Mouse (Mus musculus) NIH3T3 (cell line): Measurements from ENCODE around the gene Gm13420.

ENCODE experiments used
- DNase-seq: peaks from one replicate; pipeline ENCODE4 v3.0.0-alpha.2; 2012; ENCODE audit warnings: low read depth

Gm13420 gene

DNA sequence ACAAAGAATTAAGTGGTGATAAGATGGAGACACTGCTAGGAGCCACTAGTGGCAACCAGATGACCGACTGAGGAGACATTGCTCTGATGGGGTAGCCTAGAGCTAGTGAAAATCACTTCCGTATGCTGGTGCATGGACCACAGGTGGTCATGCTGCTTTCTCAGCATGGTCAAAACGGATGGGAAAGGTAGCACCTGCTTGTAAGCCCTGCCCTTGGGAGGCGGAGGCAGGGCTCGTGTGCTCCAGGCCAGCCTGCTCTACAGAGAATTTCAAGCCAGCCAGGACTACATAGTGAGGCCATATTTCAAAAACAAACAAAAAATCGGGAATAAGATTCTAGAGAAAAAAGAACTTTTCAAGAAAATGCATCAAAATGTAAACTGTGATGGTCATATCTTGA is 50.1 kb downstream of the Gm13420 start:
- no peak for DNase-seq

DNA sequence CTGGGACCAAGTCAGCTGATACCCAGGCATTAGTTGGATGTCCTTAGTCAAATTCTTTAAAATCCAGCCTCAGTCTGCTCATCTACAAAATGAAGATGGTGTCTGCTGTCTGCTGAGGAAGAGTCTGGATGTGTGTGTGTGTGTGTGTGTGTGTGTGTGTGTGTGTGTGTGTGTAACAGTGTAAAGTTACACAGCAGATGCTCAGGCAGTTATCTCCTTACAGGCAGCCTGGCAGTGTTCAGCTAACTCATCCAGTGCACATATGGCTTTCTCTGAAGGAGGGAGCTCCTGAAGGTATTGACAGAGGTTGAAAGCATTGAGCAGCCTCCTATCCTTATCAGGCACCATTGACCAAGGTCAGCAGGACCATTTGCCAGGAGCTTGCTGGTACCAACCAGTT is 50.6 kb downstream of the Gm13420 start:
- DNase-seq, result no peak

DNA sequence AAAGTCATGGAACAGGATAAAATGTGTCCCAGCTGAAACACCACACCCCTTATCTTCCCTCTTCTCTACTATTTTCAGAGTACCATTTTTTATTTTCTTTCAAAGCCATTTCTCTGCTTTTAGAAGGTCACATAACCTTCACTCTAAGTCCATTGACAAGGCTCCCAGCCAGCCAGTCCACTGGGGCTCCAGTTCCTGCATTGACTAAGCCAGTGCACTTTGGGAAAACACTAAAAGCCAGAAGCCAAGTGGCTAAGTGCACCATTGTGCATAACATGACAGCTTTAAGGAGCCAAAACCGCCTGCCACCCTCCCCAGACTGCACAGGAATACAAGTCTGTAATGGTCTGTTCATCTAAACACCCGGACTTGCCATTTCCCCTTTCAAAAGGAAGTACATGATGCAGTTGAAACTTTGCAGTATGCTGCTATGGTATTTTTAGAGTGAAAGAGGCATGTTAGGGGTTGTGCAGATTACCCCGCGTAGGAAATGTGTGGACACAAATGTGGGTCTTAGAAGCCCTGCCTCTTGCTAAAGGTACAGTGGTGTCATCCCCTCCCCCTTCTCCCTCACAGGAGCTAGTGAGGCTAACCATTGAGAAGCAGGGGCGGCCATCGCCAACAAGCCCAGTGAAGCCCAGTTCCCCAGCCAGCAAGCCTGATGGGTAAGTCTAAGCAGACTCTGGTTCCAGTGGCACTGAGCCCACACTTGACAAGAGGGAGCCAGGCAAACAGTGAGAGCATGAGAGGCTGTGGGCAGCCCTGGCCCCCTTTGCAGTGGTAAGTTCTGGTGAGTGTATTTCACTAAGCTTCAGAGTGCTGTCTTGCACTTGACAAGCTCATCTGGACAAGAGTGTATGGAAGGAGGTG is 52.8 kb downstream of the Gm13420 start:
- no peak for DNase-seq

DNA sequence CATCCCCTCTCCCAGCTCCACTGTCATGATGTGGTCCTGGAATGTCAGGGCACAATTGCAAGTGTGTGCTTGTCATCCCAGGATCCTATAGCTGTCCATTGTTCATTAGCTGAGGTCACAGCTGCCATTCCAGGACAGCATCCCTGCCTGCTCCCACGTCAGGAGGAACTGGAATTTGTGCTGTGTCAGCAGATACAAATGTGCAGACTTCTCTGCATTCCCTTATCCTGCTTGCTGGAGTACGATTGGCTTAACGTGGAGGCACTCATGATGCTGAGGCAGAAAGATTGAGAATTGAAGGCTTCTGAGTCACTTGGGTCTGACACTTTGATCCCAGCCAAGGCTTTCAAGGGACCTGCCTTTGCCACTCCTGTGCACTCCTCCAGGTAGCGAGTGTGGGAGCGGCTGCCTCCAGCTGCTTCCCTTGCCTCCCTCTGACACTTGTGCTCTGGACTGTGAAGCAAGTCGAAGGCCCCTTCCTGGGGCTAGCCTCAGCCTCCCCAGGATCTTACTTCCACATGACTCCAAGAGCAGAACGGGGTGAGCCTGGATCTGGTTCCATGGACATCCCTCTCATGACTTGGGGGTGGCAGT is 55.2 kb downstream of the Gm13420 start:
- DNase-seq, result no peak
